Mouse (Mus musculus): ENCODE results near the gene Prph.
"Not testable (repeated sequence)": the region's sequence is repeated elsewhere in the genome, so short reads cannot be mapped to it uniquely, and the experiment has no call there.

Gene Prph

DNA sequence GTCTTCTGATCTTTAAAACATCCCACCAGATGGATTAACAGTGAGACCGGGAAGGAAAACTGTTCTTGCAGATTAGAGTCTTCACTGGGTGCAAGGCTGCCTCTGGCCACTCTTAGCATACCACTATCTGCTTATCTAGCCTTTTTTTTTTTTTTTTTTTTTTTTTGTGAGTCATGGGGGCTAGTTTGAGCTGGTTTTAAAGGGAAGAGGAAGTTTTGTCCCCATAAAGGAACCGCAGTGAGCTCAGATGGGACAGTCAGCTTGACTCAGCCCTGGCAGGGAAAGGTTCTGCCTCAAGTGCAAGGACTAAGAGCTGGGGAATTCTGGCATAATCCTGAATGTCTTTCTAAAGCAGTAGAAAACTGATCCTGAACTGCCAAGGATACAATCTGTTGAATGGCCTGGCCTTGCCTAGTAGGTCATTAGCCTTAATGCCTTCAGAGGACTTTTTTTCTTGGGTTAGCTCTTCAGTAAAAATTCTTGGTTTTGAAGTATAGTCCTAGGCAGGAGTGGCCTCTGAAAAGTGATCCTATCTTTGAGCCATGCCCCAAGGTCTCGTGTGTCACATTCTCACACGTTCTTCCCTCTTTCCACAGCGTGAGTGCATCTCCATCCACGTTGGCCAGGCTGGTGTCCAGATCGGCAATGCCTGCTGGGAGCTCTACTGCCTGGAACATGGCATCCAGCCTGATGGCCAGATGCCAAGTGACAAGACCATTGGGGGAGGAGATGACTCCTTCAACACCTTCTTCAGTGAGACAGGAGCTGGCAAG, 21.3 kb upstream of the Prph start:
- no peak for DNase-seq (ENCODE audit: extremely low spot score)

DNA sequence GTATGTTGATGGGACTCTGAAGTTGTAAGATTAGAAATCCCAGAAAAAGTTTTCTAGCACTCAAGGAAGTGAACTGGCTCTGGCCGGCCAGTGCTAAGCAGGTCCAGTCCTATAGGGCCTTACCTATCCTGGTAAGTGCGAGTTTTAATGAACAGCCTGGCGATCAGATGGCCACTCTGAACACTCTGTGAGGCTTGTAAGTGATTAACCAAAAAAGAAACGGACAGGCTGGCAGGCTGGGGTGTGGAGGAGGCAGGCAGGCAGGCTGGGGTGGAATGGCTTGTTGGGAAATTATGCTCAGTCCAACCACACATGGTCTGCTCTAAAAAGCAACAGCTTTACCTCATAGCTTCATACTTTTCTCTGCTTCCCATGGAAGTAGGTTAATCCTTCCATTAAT, 19.5 kb upstream of the Prph start:
- DNase-seq (ENCODE audit: extremely low spot score) = no peak

DNA sequence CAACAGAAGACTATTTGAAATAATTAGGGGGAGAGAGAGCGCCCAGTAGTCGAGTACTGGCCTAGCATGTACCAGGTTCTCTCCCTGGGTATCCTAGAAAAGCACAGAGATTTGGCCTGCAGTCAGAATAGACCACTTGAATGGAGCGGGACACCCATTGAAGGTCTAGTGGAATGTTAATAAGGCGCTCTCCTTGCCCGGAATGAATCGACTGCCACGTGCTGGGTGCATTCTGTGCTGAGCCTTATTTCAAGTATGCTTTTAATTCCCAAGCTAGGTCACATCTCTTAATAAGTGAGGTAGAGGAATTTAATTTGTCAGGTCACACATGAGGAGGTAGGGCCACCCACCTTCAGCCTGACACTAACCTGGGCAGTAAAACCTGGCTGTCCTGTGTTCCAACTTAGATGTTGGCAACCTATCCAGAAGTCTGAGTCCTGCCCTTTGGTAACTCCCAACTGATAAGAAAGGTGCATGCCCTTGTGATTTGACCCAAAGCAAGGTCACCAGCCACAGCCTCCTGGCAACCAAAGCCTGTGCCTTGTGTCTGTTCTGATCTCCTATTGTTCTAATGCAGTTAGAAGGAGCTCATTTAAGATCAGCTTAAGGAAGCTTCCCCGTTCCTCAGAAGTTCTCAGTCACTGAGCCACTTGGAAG, 18.6 kb upstream of the Prph start:
- DNase-seq (ENCODE audit: extremely low spot score) = no peak

DNA sequence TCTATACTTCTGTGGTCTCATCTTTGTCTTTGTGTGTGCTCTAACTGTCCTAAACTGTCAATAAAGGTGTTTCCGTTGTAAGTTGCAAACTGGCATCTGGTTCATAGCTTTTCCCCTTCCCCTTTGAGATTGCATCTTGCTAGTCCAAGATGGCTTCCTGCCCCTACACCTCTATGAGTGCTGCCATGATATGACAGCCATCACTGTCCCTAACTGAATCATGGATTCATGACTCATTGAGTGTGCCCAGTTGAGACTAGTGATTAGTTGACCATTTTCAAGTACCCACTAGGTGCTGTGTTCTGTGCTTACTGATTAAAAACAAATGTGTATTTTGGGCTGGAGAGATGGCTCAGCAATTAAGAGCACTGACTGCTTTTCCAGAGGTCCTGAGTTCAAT, 16.9 kb upstream of the Prph start:
- DNase-seq (ENCODE audit: extremely low spot score) = no peak

DNA sequence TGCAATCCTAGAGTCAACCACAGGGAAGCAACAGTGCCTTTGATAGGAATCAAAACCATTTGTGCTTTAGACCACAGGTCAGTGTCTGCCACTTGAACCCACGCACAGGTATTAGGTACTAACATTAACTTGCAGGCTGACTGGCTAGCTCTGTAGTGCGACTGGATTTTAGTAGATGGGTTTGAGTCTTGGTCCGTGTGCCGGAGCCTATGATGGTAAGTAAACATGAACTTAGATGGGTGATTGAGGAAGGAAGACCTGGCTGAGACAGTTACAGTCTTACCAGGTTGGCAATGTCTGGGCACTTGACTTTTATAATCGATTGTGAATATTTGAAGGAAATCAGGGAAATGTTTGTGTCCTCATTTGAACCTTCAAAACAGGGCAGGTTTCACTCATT, 16.2 kb upstream of the Prph start:
- DNase-seq (ENCODE audit: extremely low spot score) = no peak

DNA sequence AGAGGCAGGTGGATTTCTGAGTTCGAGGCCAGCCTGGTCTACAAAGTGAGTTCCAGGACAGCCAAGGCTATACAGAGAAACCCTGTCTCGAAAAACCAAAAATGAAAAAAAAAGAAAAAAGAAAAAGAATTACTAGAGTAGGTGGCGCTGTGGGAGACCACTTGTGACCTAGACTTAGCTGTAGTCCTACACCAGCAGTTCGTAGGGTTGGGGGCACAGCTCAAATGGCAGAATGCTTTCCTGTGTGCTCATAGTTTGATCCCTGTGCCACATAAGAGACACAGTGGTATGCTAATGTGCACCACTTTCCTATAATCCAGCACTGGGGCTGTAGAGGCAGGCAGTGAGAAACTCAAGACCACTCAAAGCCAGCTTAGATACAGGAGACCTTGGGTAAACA, 15.7 kb upstream of the Prph start:
- no peak for DNase-seq (ENCODE audit: extremely low spot score)

DNA sequence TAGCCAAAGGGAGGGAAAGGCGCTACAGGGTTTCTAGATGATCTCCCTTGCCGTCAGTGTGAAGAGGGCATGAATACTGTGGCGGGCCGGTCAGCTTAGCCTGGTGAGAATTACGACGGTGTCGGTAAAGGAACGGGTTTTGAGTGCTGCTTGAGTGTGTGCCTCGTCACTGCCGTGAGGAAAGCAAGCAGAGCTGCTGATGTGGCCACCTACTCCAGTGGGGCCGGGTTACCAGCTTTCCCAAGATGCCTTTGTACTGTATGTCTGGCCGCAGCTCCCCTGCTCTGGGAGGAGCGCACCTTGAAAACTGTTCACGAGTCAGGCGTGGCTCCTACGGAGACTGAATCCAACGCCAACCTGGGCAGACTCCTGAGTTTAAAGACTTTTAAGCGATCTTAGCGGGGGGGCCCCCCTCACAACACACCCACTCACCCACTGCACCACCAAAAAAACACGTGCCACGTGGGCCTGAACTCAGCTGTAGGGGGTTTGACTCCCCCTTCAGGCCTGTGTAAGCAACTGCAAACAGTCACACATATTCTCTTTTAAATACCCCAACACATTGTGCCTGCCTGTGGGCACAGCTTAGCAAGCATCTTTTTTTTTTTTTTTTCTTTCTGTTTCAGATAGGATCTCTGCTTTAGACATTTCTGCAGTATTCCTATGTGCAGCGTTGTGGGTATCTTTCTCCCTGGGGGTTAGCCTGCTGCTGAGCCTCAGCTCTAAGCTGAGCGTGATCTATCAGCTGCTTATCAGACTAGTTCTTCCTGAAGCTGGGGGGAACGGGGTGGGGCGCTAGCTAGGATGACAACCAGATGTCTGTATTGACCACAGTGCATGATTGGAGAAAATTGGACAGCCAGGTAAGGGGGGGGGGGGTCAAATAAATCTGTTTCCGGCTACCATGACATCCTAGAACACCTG, 14.7 kb upstream of the Prph start:
- DNase-seq (ENCODE audit: extremely low spot score) = no peak

DNA sequence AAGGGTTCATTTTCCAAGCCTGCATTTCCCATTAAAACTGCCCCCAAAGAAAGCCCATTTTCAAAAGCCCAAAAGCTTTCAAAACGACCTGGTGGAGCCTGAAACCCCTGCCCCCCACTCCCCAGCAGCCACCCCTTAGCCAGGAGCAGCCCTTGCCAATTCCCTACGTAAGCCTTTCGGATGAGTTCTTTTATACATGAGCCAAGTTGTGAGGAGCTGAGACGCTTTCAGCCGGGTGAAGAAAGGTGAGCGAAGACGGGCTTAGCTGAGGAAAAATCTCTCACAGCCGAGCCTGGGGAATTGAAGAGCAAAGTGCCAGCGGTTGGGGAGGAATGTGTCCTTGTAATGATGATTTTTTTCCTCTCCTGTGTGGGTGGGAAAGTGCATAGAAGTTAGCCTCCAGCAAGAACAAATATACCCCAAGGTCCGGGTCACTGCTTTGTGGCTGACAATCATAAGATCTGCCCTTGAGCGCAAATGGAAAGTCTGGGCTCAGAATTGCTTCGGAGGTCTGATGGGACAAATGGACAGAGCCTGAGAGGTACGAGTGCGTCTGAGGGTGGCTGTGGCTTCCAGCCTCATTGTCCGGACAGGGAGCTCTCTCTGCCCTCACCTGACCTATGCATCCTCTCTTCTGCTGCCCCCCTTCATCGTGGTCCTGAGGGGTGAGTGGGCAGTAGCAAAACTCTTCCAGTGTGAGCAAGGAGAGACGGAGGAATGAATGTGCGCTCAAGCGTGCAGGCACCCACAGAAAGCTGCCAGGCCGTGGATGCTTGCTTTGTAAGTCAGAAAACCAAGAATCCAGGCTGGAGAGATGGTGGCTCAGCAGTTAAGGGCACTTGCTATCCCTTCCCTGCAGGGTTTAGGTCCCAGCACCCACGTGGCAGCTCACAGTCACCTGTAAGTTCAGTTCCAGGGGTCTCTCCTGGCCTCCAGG, 13.8 kb upstream of the Prph start:
- no peak for DNase-seq (ENCODE audit: extremely low spot score)

DNA sequence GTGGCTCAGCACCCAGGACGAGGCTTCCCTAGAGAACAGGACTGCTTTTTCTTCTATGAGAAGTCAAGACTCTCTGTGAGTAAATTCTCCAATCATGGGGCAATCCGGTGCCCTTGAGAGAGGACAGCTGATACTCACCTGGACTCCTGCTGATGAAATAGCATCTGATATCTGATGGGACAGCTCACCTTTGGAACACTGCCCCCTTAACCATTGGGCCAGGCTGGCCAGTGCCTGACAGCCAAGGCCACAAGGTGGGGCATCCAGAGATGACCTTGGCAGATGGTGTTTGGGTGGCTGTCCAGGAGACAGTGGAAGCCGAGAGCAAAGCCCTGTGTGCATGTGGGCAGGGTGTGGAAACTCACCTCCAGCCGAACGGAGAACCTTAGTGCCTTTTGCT, 12.6 kb upstream of the Prph start:
- DNase-seq (ENCODE audit: extremely low spot score) = no peak

DNA sequence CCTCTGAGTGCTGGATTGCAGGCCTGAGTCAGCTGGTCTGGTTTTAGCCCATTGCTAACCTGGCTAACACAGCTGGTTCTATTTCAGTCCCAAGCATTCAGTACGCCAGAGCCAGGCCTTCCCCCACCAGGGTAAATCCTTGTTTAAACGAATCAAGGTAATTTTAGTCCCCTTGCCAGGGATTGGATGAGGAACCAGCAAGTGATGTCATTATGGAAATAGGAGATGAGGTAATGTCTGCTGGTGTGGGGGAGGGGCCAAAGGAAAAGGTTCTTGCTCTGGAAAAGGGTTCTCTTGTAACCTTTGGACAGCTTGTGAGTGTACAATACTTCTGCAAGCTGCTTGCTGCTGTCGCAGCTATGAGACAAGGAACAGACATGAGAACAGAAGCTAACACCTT, 10.1 kb upstream of the Prph start:
- no peak for DNase-seq (ENCODE audit: extremely low spot score)

DNA sequence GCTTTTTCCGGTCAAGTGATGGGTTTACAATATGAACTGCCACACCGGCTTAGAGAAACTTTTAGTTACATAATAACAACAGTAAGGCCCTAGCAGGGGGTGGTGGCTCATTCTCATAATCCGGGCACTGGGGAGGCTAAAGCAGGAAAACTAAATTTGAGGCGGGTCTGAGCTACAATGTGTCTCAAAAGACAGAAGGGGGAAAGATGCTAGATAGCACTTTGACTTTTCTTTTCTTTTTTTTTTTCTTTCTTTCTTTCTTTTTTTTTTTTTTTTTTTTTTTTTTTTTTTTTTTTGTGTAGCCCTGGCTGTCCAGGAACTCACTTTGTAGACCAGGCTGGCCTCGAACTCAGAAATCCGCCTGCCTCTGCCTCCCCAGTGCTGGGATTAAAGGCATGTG, 9.2 kb upstream of the Prph start:
- DNase-seq (ENCODE audit: extremely low spot score) = not testable (repeated sequence)

DNA sequence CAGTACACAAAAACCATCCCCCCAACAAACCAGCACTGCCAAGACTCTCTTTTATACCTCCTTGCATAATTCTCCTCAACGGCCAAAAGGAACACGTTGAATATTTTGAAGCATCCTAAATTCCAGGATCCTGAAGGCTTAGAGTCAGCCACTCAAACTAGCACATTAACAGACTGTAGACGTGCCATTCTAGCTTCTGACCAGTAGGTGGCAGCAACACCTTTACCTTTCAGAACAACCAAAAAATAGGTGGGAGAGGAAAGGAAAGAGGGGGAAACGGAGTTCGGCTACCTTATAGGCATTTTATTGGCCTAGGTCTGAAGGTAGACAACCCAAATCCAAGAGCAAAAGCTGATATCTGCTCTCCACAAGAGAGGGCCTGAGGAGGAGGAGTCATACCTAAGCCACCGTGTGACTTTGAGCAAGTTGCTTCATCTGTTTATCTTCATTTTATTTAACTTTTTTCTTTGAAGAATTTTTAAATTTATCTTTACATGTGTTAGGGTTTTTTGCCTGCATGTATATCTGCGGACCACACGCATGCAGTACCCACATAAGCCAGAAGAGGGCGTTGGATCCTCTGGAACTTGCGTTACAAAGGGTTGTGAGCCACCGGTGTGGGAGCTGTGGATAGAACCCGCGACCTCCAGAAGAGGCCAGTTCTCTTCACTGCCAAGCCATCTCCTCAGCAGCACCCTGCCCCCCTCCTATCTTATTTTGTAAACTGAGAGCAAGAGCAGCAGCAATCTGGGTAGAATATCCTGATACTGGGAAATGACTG, 5.3 kb upstream of the Prph start:
- peak; percentile 60 for DNase-seq (ENCODE audit: extremely low spot score)

DNA sequence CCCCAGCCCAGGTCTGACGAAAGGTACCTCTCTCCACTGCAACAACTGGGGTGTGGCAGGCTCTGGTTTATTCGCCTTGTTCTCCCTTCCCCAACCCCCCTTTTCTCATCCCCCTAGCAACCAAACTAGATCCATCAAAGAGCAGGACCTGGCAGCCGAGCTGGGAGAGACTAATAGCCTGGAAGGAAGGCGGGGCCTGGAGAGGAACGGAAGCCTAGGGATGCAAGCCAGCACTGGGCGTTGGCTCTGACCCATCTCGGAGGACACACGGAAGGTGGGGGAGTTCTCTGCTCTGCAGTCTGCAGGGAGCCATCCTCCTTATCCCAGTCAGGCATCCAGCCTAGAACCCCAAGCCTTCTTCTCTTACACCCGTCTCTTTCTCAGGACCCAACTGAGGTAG, 1.6 kb upstream of the Prph start:
- DNase-seq (ENCODE audit: extremely low spot score) = no peak

DNA sequence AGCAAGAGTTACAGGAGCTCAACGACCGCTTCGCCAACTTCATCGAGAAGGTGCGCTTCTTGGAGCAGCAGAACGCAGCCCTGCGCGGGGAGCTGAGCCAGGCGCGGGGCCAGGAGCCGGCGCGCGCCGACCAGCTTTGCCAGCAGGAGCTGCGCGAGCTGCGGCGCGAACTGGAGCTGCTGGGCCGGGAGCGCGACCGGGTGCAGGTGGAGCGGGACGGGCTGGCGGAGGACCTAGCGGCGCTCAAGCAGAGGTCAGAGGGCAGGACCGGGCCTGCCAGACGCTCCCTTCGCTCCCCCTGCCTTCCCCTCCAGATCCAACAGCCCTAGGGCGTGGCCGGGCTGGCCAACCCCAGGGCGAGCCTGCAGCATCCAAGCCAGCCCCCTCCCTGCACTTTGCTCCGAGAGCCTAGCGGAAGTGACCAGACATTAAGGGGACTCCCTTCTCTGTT, 562 bp downstream of the Prph start:
- peak; percentile 68 for DNase-seq (ENCODE audit: extremely low spot score)

DNA sequence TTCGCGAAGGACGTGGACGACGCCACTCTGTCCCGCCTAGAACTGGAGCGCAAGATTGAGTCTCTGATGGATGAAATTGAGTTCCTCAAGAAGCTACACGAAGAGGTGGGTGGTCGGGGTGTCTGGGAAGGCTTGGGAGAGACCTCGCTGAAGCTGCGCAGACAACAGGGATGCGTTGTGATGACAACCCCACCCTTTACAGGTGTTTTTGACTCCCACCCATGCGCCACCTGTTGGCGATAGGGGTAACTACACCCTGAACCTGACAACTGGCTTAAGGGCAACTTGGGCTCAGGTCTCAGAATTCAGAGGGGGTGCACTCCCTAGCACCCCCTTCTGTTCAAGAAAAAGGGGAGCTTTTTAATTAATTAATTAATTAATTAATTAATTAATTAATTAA, 1.4 kb downstream of the Prph start:
- DNase-seq (ENCODE audit: extremely low spot score) = peak; percentile 41

DNA sequence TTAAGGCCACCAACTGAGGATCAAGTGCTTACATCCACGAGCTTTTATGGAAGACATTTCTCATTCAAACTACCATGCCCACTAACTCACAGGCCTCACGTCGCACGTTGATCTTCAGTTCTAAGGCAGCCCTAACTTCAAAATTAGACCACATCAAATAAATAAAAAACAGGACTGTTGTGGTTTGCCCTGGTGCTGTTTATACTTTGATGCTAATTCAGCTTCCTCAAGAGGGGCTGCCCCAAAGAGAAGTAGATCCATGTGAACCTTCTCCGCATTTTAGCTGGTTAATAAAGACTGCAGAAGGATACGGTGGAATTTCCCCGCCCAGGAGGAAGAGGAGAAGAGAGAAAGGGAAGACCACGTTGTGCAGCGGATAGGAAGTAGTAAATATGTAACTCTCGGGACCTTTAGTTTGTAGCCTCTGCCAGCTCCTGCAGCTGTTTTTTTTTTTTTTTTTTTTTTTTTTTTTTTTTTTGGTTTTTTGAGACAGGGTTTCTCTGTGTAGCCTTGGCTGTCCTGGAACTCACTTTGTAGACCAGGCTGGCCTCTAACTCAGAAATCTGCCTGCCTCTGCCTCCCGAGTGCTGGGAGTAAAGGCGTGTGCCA, 10.7 kb downstream of the Prph start:
- no peak for DNase-seq (ENCODE audit: extremely low spot score)

DNA sequence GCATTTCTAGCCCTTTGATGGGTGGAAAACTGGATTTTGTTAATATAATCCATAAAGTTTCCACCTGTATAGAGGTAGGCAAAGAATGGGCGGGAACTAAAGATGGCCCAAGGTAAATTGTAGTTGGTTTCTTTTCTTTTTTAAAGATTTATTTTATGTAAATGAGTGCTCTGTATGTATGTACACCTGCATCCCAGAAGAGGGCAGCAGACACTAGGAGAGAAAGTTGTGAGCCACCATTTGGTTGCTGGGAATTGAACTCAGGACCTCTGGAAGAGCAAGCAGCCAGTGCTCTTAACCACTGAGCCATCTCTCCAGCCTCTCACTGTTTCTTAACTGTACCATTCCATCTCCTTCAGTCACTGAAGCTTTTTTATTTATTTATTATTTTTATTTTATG, 17.0 kb downstream of the Prph start:
- DNase-seq (ENCODE audit: extremely low spot score) = no peak

DNA sequence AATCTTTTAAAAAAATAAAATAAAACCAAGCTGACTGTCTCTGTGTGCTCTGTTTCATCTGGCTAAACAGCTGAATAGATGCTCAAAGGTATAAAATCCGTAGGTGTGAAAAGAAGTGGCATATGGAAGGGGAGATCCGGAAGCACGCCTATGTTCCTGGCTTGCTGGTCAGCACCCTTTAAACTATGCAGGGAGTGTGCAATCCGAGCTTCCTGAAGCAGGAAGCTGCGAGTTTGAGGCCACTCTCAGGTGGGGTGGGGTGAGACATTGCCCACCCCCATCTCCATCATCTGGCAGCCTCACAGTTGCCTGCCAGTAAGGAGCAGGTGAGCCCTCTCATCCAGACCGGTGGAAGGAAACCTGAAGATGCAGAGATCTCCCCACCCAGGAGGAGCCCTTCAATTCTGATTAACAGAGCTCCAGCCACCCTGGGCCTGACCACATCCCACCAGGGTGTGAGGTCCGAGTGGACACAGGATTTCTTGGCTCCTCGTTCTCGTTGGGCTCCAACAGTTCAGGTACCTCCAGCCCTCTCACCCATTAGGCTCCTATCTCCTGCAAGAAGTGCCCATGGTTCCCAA, 19.1 kb downstream of the Prph start, which contains the start of gene Troap:
Gene Troap, plus strand, starts transcription at position 557 of the 581 bp plus-strand sequence.
- no peak for DNase-seq (ENCODE audit: extremely low spot score)

DNA sequence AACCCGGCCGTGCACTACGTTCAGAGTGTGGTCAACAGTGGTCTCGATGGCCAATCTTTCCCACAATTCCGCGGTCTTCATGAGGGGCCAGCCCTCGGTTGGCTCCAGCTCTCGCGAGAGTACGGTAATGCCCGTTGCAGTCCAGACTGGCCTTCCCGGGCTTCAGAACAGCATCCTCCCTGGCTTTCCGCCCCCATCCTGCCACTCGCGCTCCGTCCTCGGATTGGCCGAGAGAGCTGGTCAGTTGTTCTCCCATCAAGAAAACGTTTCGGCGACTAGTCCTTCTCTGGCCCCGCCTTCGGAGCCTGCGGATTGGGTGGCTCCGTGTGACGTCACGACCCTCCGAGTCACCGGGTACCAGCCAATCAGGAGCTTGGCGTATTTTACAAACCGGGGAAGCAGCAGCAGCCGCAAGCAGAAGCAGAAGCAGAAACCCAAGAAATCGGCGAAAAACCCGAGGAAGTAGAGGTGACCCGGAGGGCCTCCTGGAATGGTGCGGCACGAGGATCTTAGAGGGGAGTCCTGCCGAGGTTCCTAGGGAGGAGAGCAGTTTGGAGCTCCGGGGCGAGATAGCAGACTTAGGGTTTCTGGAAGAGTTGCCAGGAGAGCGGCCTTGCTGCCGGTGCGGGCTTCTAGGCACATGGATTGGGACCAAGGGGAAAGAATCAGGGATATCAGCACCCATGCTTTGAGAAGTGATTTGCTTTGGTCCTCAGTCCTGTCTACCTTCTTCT, 19.8 kb downstream of the Prph start:
- DNase-seq (ENCODE audit: extremely low spot score) = peak; percentile 98

All from embryo, embryonic 9.5 days (tissue).